Mouse (Mus musculus) neural tube, embryonic 14.5 days (tissue): ENCODE measurements around the gene Cdh10. TPM values are rescaled to one million over a fixed set of nuclear protein-coding genes. Genes with fewer than 3 reads are reported as not detected.
A peak's percentile ranks its signal among the peaks of the same experiment; 100 is the strongest.

Experiments
- ATAC-seq: fragments of 200-750 bp; cut with Nextera tagmentation; 2 replicates; pipeline ENCODE4 v1.8.0; 2017; ENCODE audit warnings: low read depth, mild to moderate bottlenecking, moderate TSS enrichment, moderate library complexity
- H3K27ac ChIP-seq: fragments of 300-500 bp; sonication (generic); 2 replicates; pipeline ENCODE4 v1.5.1; 2014; ENCODE audit warnings: low read depth, mild to moderate bottlenecking, control low read depth, low read length, moderate library complexity, mixed read lengths
- H3K27me3 ChIP-seq: fragments of 300-500 bp; sonication (generic); 2 replicates; pipeline ENCODE4 v1.6.1; 2014; ENCODE audit warnings: low read length; ENCODE audit not compliant: control insufficient read depth, insufficient read depth
- H3K36me3 ChIP-seq: fragments of 300-500 bp; sonication (generic); 2 replicates; pipeline ENCODE4 v1.6.1; 2014; ENCODE audit warnings: low read length, mixed read lengths; ENCODE audit not compliant: control insufficient read depth, insufficient read depth
- H3K4me1 ChIP-seq: fragments of 300-500 bp; sonication (generic); 2 replicates; pipeline ENCODE4 v1.6.1; 2014; ENCODE audit warnings: low read length; ENCODE audit not compliant: control insufficient read depth, insufficient read depth
- H3K4me2 ChIP-seq: fragments of 300-500 bp; sonication (generic); 2 replicates; pipeline ENCODE4 v1.6.1; 2014; ENCODE audit warnings: mild to moderate bottlenecking, low read depth, low read length, control low read depth
- H3K4me3 ChIP-seq: fragments of 300-500 bp; sonication (generic); 2 replicates; pipeline ENCODE4 v1.5.1; 2014; ENCODE audit warnings: low read depth, low read length, control low read depth, mixed read lengths
- H3K9ac ChIP-seq: fragments of 300-500 bp; sonication (generic); replicated peaks from 2 replicates; pipeline ENCODE4 v1.6.1; 2014; ENCODE audit warnings: low read depth, mild to moderate bottlenecking, control low read depth, low read length, mixed read lengths
- H3K9me3 ChIP-seq: fragments of 300-500 bp; sonication (generic); 2 replicates; pipeline ENCODE4 v1.6.1; 2016; ENCODE audit warnings: low read length; ENCODE audit not compliant: control insufficient read depth
- WGBS: fragments of 180-500 bp; shearing (Covaris S2); extraction: QIAGEN DNeasy Blood & Tissue Kit; methylation state at CpG from one replicate; pipeline ENCODE4 v1.1.7; 2014; 5-methylcytosine and 5-hydroxymethylcytosine counted together
- polyA plus RNA-seq: library from polyadenylated mRNA; unstranded; fragments of >200 nt; fragmentation: Nextera tagmentation; extraction: Ambion mirVana; gene quantifications from 2 replicates; pipeline ENCODE4 v1.2.1, GENCODE M21; 2014

Gene Cdh10
- polyA plus RNA-seq, result 25.1 and 28.2 TPM in 2 replicates

DNA sequence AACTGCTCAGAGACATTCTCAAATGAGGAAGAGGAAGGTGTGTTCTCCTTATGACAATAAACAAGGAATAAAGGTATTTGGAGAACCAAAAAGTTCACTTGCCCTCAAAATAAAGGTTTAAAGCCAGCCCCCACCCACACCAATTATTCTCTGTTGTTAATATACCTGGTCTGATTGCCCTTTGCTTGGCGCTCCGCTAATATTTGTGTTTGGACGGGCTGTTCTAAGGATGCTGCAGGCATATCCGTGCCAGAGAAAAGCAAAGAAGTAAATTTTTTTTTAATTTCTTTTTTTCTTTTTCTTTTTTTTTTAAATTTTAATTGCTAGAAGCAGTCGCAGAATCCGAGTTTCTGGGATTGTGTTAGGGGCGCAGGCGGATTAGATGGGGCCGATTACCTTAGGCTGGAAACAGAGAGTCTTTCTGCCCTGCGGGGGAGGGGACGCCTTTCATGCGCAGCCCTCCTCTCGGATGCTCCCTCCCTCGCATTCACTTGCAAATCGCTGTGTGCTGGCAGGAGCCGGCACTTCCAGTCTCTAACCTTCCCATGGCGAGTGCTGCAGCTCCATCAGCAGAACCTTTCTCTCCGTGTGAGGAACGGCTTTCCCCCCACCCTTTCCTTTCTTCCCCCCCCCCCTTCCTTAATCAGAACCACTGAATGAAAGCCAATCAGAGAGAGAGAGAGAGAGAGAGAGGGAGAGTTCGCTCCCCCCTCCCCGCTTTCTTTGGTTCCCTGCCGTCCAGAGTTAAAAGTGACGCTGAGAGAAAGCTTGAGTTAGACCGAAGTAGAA, at the start of gene Cdh10:
Gene Cdh10 (plus strand): TSS at position 763 of the 789 bp plus-strand sequence.
- Histone ChIP-seq H3K4me2 (peak within 1 kb of the TSS; percentile 59), H3K9ac (peak within 1 kb of the TSS; percentile 34), H3K36me3 (no peaks in the 10 kb centered on the region), H3K27me3 (no peaks in the 10 kb centered on the region), H3K4me1 (no peaks in the 10 kb centered on the region), H3K27ac (peak within 1 kb of the TSS; percentile 56; the same call in 1 of the 2 replicates), H3K4me3 (peak within 1 kb of the TSS; percentile 31), H3K9me3 (no peaks in the 10 kb centered on the region)
- peak; percentile 95 for ATAC-seq
- under 1% methylated on average over 24 of the region's 24 CpGs for WGBS

- peak; percentile 60; the same call in 1 of the 2 replicates for ATAC-seq
Measured at GRCm38 (mm10) chr15:18809148-18809827, 9.5 kb upstream of the Cdh10 start.

GRCm38 (mm10) chr15:18817707-18818106, 1.0 kb upstream of the Cdh10 start:
- no peaks in the 10 kb centered on the region for H3K9me3 ChIP-seq
- H3K27ac ChIP-seq, result no peak overlapping the region
- peak overlapping the region; percentile 31 for H3K4me3 ChIP-seq
- no peaks in the 10 kb centered on the region for H3K27me3 ChIP-seq
- H3K9ac ChIP-seq, result no peak overlapping the region; the same call in 1 of the 2 replicates
- no peak for ATAC-seq
- H3K4me1 ChIP-seq, result no peaks in the 10 kb centered on the region
- H3K4me2 ChIP-seq, result peak overlapping the region; percentile 59
- 71% methylated on average over 3 of the region's 3 CpGs for WGBS
- H3K36me3 ChIP-seq, result no peaks in the 10 kb centered on the region

More at GRCm38 (mm10) chr15:18809148-18809827, 9.5 kb upstream of the Cdh10 start:
- Histone ChIP-seq H3K27ac (no peak overlapping the region), H3K9me3 (no peaks in the 10 kb centered on the region), H3K4me2 (no peak overlapping the region), H3K4me3 (no peak overlapping the region), H3K9ac (no peak overlapping the region), H3K27me3 (no peaks in the 10 kb centered on the region), H3K36me3 (no peaks in the 10 kb centered on the region), H3K4me1 (no peaks in the 10 kb centered on the region)
- 65% methylated on average over 4 of the region's 4 CpGs for WGBS

DNA sequence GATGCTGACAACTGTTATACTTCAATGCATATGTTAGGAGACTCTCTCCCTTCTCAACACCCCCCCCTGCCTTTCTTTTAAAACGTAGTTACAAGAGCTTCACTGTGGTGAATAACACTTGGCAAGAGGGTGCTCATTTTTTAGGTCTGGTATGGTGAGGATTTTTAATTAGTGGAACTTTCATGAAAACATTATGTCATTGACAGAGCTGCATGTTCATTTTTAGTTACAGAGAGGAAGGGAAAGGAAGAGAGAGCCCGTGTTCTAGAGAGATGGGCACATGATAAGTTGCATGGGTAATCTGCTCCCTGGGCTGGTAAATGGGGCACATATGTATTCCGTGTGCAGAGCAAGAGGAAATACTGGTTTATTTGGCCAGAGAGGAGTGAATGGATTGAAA, 1.5 kb downstream of the Cdh10 start:
- H3K4me2 ChIP-seq, result peak overlapping the region; percentile 59
- 0 out of 2 replicates have a peak overlapping the region, but pooled peaks have one; percentile 34 for H3K9ac ChIP-seq
- H3K9me3 ChIP-seq, result no peaks in the 10 kb centered on the region
- WGBS, result 13% methylated on average over 3 of the region's 3 CpGs
- no peaks in the 10 kb centered on the region for H3K36me3 ChIP-seq
- H3K4me3 ChIP-seq, result peak overlapping the region; percentile 31
- ATAC-seq, result no peak
- no peaks in the 10 kb centered on the region for H3K4me1 ChIP-seq
- no peaks in the 10 kb centered on the region for H3K27me3 ChIP-seq
- H3K27ac ChIP-seq, result peak overlapping the region; percentile 34; the same call in 1 of the 2 replicates

DNA sequence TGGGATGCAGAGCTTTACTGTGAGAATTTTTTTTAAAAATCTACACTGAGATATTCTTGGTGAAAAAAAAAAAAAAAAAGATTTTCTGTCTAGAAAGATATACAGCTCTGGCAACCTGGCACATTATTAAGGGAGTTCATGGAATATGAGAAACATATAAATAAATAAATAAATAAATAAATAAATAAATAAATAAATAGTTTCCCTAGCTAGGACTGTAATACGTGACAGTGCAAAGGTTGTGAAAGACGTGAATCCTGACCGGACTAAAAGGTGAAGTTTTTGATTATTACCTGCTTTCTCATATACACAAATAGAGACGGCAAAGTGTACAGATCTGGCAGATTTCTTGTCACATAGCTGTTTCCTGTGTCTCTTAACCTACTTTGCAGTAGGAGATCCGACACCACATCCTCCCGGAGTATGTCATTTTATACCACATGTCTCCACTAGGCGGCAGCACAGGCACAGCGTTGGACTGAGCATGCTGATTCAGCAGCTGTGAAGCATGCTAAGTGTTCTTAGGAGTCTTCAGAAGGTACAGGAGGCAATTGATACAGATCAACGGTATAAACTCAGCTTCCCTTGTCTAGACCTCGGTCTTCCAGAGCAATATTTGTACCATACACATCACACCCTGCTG, 2.5 kb downstream of the Cdh10 start:
- H3K27me3 ChIP-seq, result no peaks in the 10 kb centered on the region
- 24% methylated on average over 10 of the region's 10 CpGs for WGBS
- no peak overlapping the region for H3K27ac ChIP-seq
- peak overlapping the region; percentile 59 for H3K4me2 ChIP-seq
- H3K36me3 ChIP-seq, result no peaks in the 10 kb centered on the region
- no peak overlapping the region for H3K9ac ChIP-seq
- ATAC-seq, result peak; percentile 69
- peak overlapping the region; percentile 31; the same call in 1 of the 2 replicates for H3K4me3 ChIP-seq
- no peaks in the 10 kb centered on the region for H3K9me3 ChIP-seq
- H3K4me1 ChIP-seq, result no peaks in the 10 kb centered on the region

DNA sequence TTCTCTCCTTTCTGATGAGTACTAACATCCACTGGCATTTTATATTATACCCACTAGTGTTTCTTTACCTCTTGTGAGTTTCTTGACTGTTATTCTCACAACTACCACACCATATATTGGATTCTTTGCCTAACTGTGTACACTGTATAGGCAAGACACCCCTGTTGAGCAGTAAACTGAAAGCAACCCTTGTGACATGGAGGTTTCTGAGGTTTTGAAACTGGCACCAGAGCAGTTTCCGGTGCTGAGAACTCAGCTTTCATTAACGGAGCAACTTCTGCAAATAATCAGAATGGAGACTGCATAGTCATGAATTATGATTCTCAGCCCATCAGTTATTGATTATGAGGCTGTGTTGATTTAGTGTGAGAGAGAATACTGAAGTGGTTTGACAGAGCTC, 4.7 kb downstream of the Cdh10 start:
- H3K4me2 ChIP-seq, result no peak overlapping the region
- no peak overlapping the region for H3K9ac ChIP-seq
- H3K27me3 ChIP-seq, result no peaks in the 10 kb centered on the region
- no peak for ATAC-seq
- no peaks in the 10 kb centered on the region for H3K9me3 ChIP-seq
- H3K27ac ChIP-seq, result no peak overlapping the region
- H3K4me3 ChIP-seq, result no peak overlapping the region
- H3K4me1 ChIP-seq, result no peaks in the 10 kb centered on the region
- H3K36me3 ChIP-seq, result no peaks in the 10 kb centered on the region
- 74% methylated on average over 2 of the region's 2 CpGs for WGBS

GRCm38 (mm10) chr15:18832263-18832662, 13.5 kb downstream of the Cdh10 start:
- no peaks in the 10 kb centered on the region for H3K9me3 ChIP-seq
- WGBS, result 23% methylated on average over 4 of the region's 4 CpGs
- no peak overlapping the region for H3K27ac ChIP-seq
- H3K27me3 ChIP-seq, result no peaks in the 10 kb centered on the region
- no peak overlapping the region for H3K9ac ChIP-seq
- no peak overlapping the region for H3K4me2 ChIP-seq
- H3K36me3 ChIP-seq, result no peaks in the 10 kb centered on the region
- no peaks in the 10 kb centered on the region for H3K4me1 ChIP-seq
- no peak overlapping the region for H3K4me3 ChIP-seq
- ATAC-seq, result peak; percentile 66; the same call in 1 of the 2 replicates

DNA sequence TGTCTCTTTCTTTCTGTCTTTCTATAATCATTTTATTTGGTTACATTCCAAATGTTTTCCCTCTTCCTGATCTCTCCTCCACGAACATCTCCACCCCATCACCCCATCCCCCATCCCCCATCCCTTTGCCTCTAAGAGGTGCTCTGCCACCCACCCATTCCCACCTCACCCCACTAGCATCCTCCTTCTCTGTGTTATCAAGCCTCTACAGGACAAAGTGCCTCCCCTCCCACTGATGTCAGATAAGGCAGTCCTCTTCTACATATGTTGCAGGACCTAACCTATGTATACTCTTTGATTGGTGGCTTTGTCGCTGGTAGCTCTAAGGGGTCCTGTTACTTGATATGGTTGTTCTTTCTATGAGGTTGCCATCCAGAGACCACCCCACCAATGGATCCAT, 23.0 kb downstream of the Cdh10 start:
- no peak overlapping the region for H3K4me2 ChIP-seq
- H3K36me3 ChIP-seq, result no peaks in the 10 kb centered on the region
- H3K9ac ChIP-seq, result no peak overlapping the region
- H3K4me3 ChIP-seq, result no peak overlapping the region
- H3K27me3 ChIP-seq, result no peaks in the 10 kb centered on the region
- H3K9me3 ChIP-seq, result no peaks in the 10 kb centered on the region
- H3K4me1 ChIP-seq, result no peaks in the 10 kb centered on the region
- H3K27ac ChIP-seq, result no peak overlapping the region
- WGBS, result 82% methylated on average over 2 of the region's 2 CpGs
- ATAC-seq, result no peak
